Mouse (Mus musculus): Measurements from ENCODE around the gene Zfp366. TPM values are rescaled to one million over a fixed set of nuclear protein-coding genes. Genes with fewer than 3 reads are reported as not detected.
A peak's percentile ranks its signal among the peaks of the same experiment; 100 is the strongest.

The Zfp366 gene
- polyA plus RNA-seq, 1 experiment: 4.3 TPM

GRCm38 (mm10) chr13:99196865-99197264 lies 12.2 kb downstream of the Zfp366 start:
- WGBS: 55% methylated on average over 4 of the region's 4 CpGs
- no peak overlapping the region for H3K27ac ChIP-seq (ENCODE audit: insufficient read depth, low read depth, low read length)
- TF ChIP-seq CTCF (conservative IDR thresholded peaks at IDR 0.05; ENCODE audit: insufficient read depth, insufficient read length, low read depth, low read length) (no peak), POLR2A (IDR thresholded peaks at IDR 0.05; ENCODE audit: low read depth, low read length) (no peak)
- H3K4me1 ChIP-seq (ENCODE audit: control insufficient read depth, insufficient read depth, low read length): no peaks in the 10 kb centered on the region; the same call in 1 of the 2 replicates
- peak; percentile 79 for DNase-seq
- H3K36me3 ChIP-seq (ENCODE audit: control insufficient read depth, insufficient read depth, low read length): no peaks in the 10 kb centered on the region
- no peaks in the 10 kb centered on the region for H3K27me3 ChIP-seq (replicated peaks; ENCODE audit: control insufficient read depth, insufficient read depth, low read length)
- H3K4me3 ChIP-seq (ENCODE audit: insufficient read depth, low read depth, low read length): no peak overlapping the region

GRCm38 (mm10) chr13:99201647-99202574 lies 17.3 kb downstream of the Zfp366 start:
- no peaks in the 10 kb centered on the region for H3K27me3 ChIP-seq (replicated peaks; ENCODE audit: control insufficient read depth, insufficient read depth, low read length)
- peak overlapping the region; percentile 54 for H3K27ac ChIP-seq (ENCODE audit: insufficient read depth, low read depth, low read length)
- 28% methylated on average over 16 of the region's 16 CpGs for WGBS
- H3K36me3 ChIP-seq (ENCODE audit: control insufficient read depth, insufficient read depth, low read length): no peaks in the 10 kb centered on the region
- H3K4me3 ChIP-seq (ENCODE audit: insufficient read depth, low read depth, low read length): no peak overlapping the region
- no peaks in the 10 kb centered on the region for H3K4me1 ChIP-seq (ENCODE audit: control insufficient read depth, insufficient read depth, low read length)
- TF ChIP-seq CTCF (conservative IDR thresholded peaks at IDR 0.05; ENCODE audit: insufficient read depth, insufficient read length, low read depth, low read length): no peak
- no peak for TF ChIP-seq POLR2A (IDR thresholded peaks at IDR 0.05; ENCODE audit: low read depth, low read length)
- no peak for DNase-seq

- Histone ChIP-seq H3K27me3 (replicated peaks; ENCODE audit: control insufficient read depth, insufficient read depth, low read length) (no peaks in the 10 kb centered on the region), H3K4me1 (ENCODE audit: control insufficient read depth, insufficient read depth, low read length) (no peaks in the 10 kb centered on the region), H3K27ac (ENCODE audit: insufficient read depth, low read depth, low read length) (no peak overlapping the region), H3K36me3 (ENCODE audit: control insufficient read depth, insufficient read depth, low read length) (no peaks in the 10 kb centered on the region), H3K4me3 (ENCODE audit: insufficient read depth, low read depth, low read length) (no peak overlapping the region)
- TF ChIP-seq POLR2A (IDR thresholded peaks at IDR 0.05; ENCODE audit: low read depth, low read length): no peak
- TF ChIP-seq CTCF (conservative IDR thresholded peaks at IDR 0.05; ENCODE audit: insufficient read depth, insufficient read length, low read depth, low read length): no peak
- 91% methylated on average over 9 of the region's 9 CpGs for WGBS
- no peak for DNase-seq
Measured at GRCm38 (mm10) chr13:99207214-99207613, 22.6 kb downstream of the Zfp366 start.

- H3K27me3 ChIP-seq (replicated peaks; ENCODE audit: control insufficient read depth, insufficient read depth, low read length): no peaks in the 10 kb centered on the region
- no peaks in the 10 kb centered on the region for H3K36me3 ChIP-seq (ENCODE audit: control insufficient read depth, insufficient read depth, low read length)
- DNase-seq: no peak
- no peaks in the 10 kb centered on the region for H3K4me1 ChIP-seq (ENCODE audit: control insufficient read depth, insufficient read depth, low read length)
- H3K27ac ChIP-seq (ENCODE audit: insufficient read depth, low read depth, low read length): no peak overlapping the region
- H3K4me3 ChIP-seq (ENCODE audit: insufficient read depth, low read depth, low read length): no peak overlapping the region
- WGBS: 91% methylated on average over 5 of the region's 5 CpGs
- TF ChIP-seq CTCF (conservative IDR thresholded peaks at IDR 0.05; ENCODE audit: insufficient read depth, insufficient read length, low read depth, low read length) (no peak), POLR2A (IDR thresholded peaks at IDR 0.05; ENCODE audit: low read depth, low read length) (no peak)
Measured at GRCm38 (mm10) chr13:99209859-99210258, 25.2 kb downstream of the Zfp366 start.

GRCm38 (mm10) chr13:99210837-99211236 lies 26.2 kb downstream of the Zfp366 start:
- H3K27me3 ChIP-seq (replicated peaks; ENCODE audit: control insufficient read depth, insufficient read depth, low read length): no peaks in the 10 kb centered on the region
- H3K36me3 ChIP-seq (ENCODE audit: control insufficient read depth, insufficient read depth, low read length): no peaks in the 10 kb centered on the region
- no peak overlapping the region for H3K27ac ChIP-seq (ENCODE audit: insufficient read depth, low read depth, low read length)
- H3K4me3 ChIP-seq (ENCODE audit: insufficient read depth, low read depth, low read length): no peak overlapping the region
- DNase-seq: no peak
- WGBS: 70% methylated on average over 5 of the region's 5 CpGs
- no peaks in the 10 kb centered on the region for H3K4me1 ChIP-seq (ENCODE audit: control insufficient read depth, insufficient read depth, low read length)
- TF ChIP-seq CTCF (conservative IDR thresholded peaks at IDR 0.05; ENCODE audit: insufficient read depth, insufficient read length, low read depth, low read length) (no peak), POLR2A (IDR thresholded peaks at IDR 0.05; ENCODE audit: low read depth, low read length) (no peak)

- Histone ChIP-seq H3K27me3 (replicated peaks; ENCODE audit: control insufficient read depth, insufficient read depth, low read length) (no peaks in the 10 kb centered on the region), H3K36me3 (ENCODE audit: control insufficient read depth, insufficient read depth, low read length) (no peaks in the 10 kb centered on the region), H3K4me3 (ENCODE audit: insufficient read depth, low read depth, low read length) (no peak overlapping the region), H3K27ac (ENCODE audit: insufficient read depth, low read depth, low read length) (no peak overlapping the region), H3K4me1 (ENCODE audit: control insufficient read depth, insufficient read depth, low read length) (no peaks in the 10 kb centered on the region)
- WGBS: 82% methylated on average over 5 of the region's 5 CpGs
- DNase-seq: no peak
- TF ChIP-seq POLR2A (IDR thresholded peaks at IDR 0.05; ENCODE audit: low read depth, low read length): no peak
Measured at GRCm38 (mm10) chr13:99212976-99213375, 28.4 kb downstream of the Zfp366 start.

GRCm38 (mm10) chr13:99216005-99216404 lies 31.4 kb downstream of the Zfp366 start:
- WGBS: 92% methylated on average over 2 of the region's 2 CpGs

More at GRCm38 (mm10) chr13:99216005-99216404, 31.4 kb downstream of the Zfp366 start:
- Histone ChIP-seq H3K4me3 (ENCODE audit: insufficient read depth, low read depth, low read length) (no peak overlapping the region), H3K36me3 (ENCODE audit: control insufficient read depth, insufficient read depth, low read length) (no peaks in the 10 kb centered on the region), H3K27me3 (replicated peaks; ENCODE audit: control insufficient read depth, insufficient read depth, low read length) (no peaks in the 10 kb centered on the region), H3K4me1 (ENCODE audit: control insufficient read depth, insufficient read depth, low read length) (no peaks in the 10 kb centered on the region), H3K27ac (ENCODE audit: insufficient read depth, low read depth, low read length) (no peak overlapping the region)
- no peak for DNase-seq
- TF ChIP-seq POLR2A (IDR thresholded peaks at IDR 0.05; ENCODE audit: low read depth, low read length) (no peak), CTCF (conservative IDR thresholded peaks at IDR 0.05; ENCODE audit: insufficient read depth, insufficient read length, low read depth, low read length) (no peak)

All from kidney, adult 2 months (tissue).